Mouse (Mus musculus) kidney, embryonic 14.5 days (tissue): ENCODE data around the gene Gclm. TPM values are rescaled to one million over a fixed set of nuclear protein-coding genes. Genes with fewer than 3 reads are reported as not detected.
"Not testable (repeated sequence)": the region's sequence is repeated elsewhere in the genome, so short reads cannot be mapped to it uniquely, and the experiment has no call there.

Experiments
- ATAC-seq: fragments of 200-750 bp; cut with Nextera tagmentation; 2 replicates; pipeline ENCODE4 v1.8.0; 2017; ENCODE audit warnings: moderate number of reproducible peaks, mild to moderate bottlenecking, moderate TSS enrichment, moderate library complexity; ENCODE audit not compliant: low FRiP score, low TSS enrichment
- H3K27ac ChIP-seq: fragments of 300-500 bp; sonication (generic); 2 replicates; pipeline ENCODE4 v1.5.1; 2014; ENCODE audit warnings: low read depth, mild to moderate bottlenecking, low read length, moderate library complexity, mixed read lengths
- H3K27me3 ChIP-seq: fragments of 300-500 bp; sonication (generic); 2 replicates; pipeline ENCODE4 v1.6.1; 2014; ENCODE audit warnings: mild to moderate bottlenecking, low read length; ENCODE audit not compliant: control insufficient read depth, insufficient read depth
- H3K36me3 ChIP-seq: fragments of 300-500 bp; sonication (generic); 2 replicates; pipeline ENCODE4 v1.6.1; 2014; ENCODE audit warnings: low read length, mixed read lengths; ENCODE audit not compliant: control insufficient read depth, insufficient read depth
- H3K4me1 ChIP-seq: fragments of 300-500 bp; sonication (generic); 2 replicates; pipeline ENCODE4 v1.6.1; 2014; ENCODE audit warnings: low read length, mixed read lengths; ENCODE audit not compliant: control insufficient read depth, insufficient read depth
- H3K4me2 ChIP-seq: fragments of 300-500 bp; sonication (generic); replicated peaks from 2 replicates; pipeline ENCODE4 v1.6.1; 2014; ENCODE audit warnings: low read depth, mild to moderate bottlenecking, low read length
- H3K4me3 ChIP-seq: fragments of 300-500 bp; sonication (generic); 2 replicates; pipeline ENCODE4 v1.5.1; 2014; ENCODE audit warnings: mild to moderate bottlenecking, low read length
- H3K9ac ChIP-seq: fragments of 300-500 bp; sonication (generic); 2 replicates; pipeline ENCODE4 v1.6.1; 2014; ENCODE audit warnings: low read depth, mild to moderate bottlenecking, low read length, moderate library complexity
- H3K9me3 ChIP-seq: fragments of 300-500 bp; sonication (generic); 2 replicates; pipeline ENCODE4 v1.6.1; 2016; ENCODE audit warnings: low read length; ENCODE audit not compliant: control insufficient read depth
- WGBS: fragments of 180-500 bp; shearing (Covaris S2); extraction: QIAGEN DNeasy Blood & Tissue Kit; methylation state at CpG from one replicate; pipeline ENCODE4 v1.1.7; 2014; 5-methylcytosine and 5-hydroxymethylcytosine counted together
- polyA plus RNA-seq: library from polyadenylated mRNA; unstranded; fragments of >200 nt; fragmentation: Nextera tagmentation; extraction: Ambion mirVana; gene quantifications from 2 replicates; pipeline ENCODE4 v1.2.1, GENCODE M21; 2014

Gene Gclm
- polyA plus RNA-seq, 1 experiment from 2014 or later, result 76.2 TPM

GRCm38 (mm10) chr3:122211446-122212125 lies 33.8 kb upstream of the Gclm start:
- Histone ChIP-seq H3K9ac (no peak overlapping the region), H3K27ac (no peak overlapping the region), H3K9me3 (no peaks in the 10 kb centered on the region), H3K4me3 (no peak overlapping the region), H3K36me3 (no peaks in the 10 kb centered on the region), H3K4me2 (no peak overlapping the region), H3K27me3 (no peaks in the 10 kb centered on the region), H3K4me1 (0 out of 2 replicates have a peak, but pooled peaks cover 3% of the 10 kb centered on the region)
- 69% methylated on average over 13 of the region's 13 CpGs for WGBS
- ATAC-seq, result no peak

GRCm38 (mm10) chr3:122221240-122222036 lies 23.9 kb upstream of the Gclm start:
- no peaks in the 10 kb centered on the region for H3K9me3 ChIP-seq
- no peaks in the 10 kb centered on the region for H3K27me3 ChIP-seq
- no peak overlapping the region for H3K4me2 ChIP-seq
- no peak overlapping the region for H3K9ac ChIP-seq
- no peak overlapping the region for H3K27ac ChIP-seq
- H3K4me1 ChIP-seq, result no peaks in the 10 kb centered on the region
- no peak overlapping the region for H3K4me3 ChIP-seq
- H3K36me3 ChIP-seq, result no peaks in the 10 kb centered on the region
- ATAC-seq, result no peak
- WGBS, result 89% methylated on average over 3 of the region's 3 CpGs

- H3K9me3 ChIP-seq, ATAC-seq, H3K9ac ChIP-seq, H3K27me3 ChIP-seq, H3K4me1 ChIP-seq, H3K4me3 ChIP-seq, H3K4me2 ChIP-seq, H3K27ac ChIP-seq, H3K36me3 ChIP-seq: not testable (repeated sequence)
- WGBS, result 71% methylated on average over 6 of the region's 6 CpGs
Observed at GRCm38 (mm10) chr3:122226972-122227371, 18.4 kb upstream of the Gclm start.

GRCm38 (mm10) chr3:122235772-122236171 lies 9.6 kb upstream of the Gclm start:
- no peak overlapping the region for H3K4me2 ChIP-seq
- no peak overlapping the region for H3K9ac ChIP-seq
- no peaks in the 10 kb centered on the region for H3K9me3 ChIP-seq
- ATAC-seq, result no peak
- no peak overlapping the region for H3K4me3 ChIP-seq
- H3K27ac ChIP-seq, result no peak overlapping the region
- 50% methylated on average over 1 of the region's 1 CpGs for WGBS
- H3K4me1 ChIP-seq, result no peaks in the 10 kb centered on the region
- no peaks in the 10 kb centered on the region for H3K36me3 ChIP-seq
- no peaks in the 10 kb centered on the region for H3K27me3 ChIP-seq

- H3K9ac ChIP-seq, result no peak overlapping the region
- peaks cover 11% of the 10 kb centered on the region for H3K4me1 ChIP-seq
- no peaks in the 10 kb centered on the region for H3K36me3 ChIP-seq
- H3K27ac ChIP-seq, result no peak overlapping the region
- H3K4me3 ChIP-seq, result no peak overlapping the region
- no peak for ATAC-seq
- 55% methylated on average over 6 of the region's 6 CpGs for WGBS
- no peak overlapping the region for H3K4me2 ChIP-seq
- H3K27me3 ChIP-seq, result no peaks in the 10 kb centered on the region
- H3K9me3 ChIP-seq, result no peaks in the 10 kb centered on the region
Observed at GRCm38 (mm10) chr3:122242876-122243275, 2.5 kb upstream of the Gclm start.

- no peak for ATAC-seq
- 53% methylated on average over 14 of the region's 14 CpGs for WGBS
Observed at GRCm38 (mm10) chr3:122243416-122244167, 1.8 kb upstream of the Gclm start.

GRCm38 (mm10) chr3:122244759-122245158 lies 598 bp upstream of the Gclm start:
- WGBS, result 41% methylated on average over 6 of the region's 6 CpGs
- no peaks in the 10 kb centered on the region for H3K27me3 ChIP-seq
- H3K4me2 ChIP-seq, result peak overlapping the region; percentile 82
- no peaks in the 10 kb centered on the region for H3K9me3 ChIP-seq
- H3K4me3 ChIP-seq, result peak overlapping the region; percentile 16; the same call in 1 of the 2 replicates
- no peak overlapping the region; the same call in 1 of the 2 replicates for H3K27ac ChIP-seq
- peaks cover 11% of the 10 kb centered on the region for H3K4me1 ChIP-seq
- no peak overlapping the region; the same call in 1 of the 2 replicates for H3K9ac ChIP-seq
- no peak for ATAC-seq
- no peaks in the 10 kb centered on the region for H3K36me3 ChIP-seq

More at GRCm38 (mm10) chr3:122243416-122244167, 1.8 kb upstream of the Gclm start:
- Histone ChIP-seq H3K36me3 (no peaks in the 10 kb centered on the region), H3K9ac (no peak overlapping the region), H3K27me3 (no peaks in the 10 kb centered on the region), H3K9me3 (no peaks in the 10 kb centered on the region), H3K4me1 (peaks cover 11% of the 10 kb centered on the region), H3K4me2 (no peak overlapping the region), H3K4me3 (no peak overlapping the region), H3K27ac (no peak overlapping the region)

- Histone ChIP-seq H3K27me3 (no peaks in the 10 kb centered on the region), H3K4me3 (peak overlapping the region; percentile 88), H3K36me3 (no peaks in the 10 kb centered on the region), H3K4me1 (peaks cover 11% of the 10 kb centered on the region), H3K4me2 (peak overlapping the region; percentile 82), H3K9me3 (no peaks in the 10 kb centered on the region), H3K27ac (peak overlapping the region; percentile 84), H3K9ac (peak overlapping the region; percentile 89)
- WGBS, result under 1% methylated on average over 50 of the region's 50 CpGs
- peak; percentile 61 for ATAC-seq
Observed at GRCm38 (mm10) chr3:122245878-122246332, 548 bp downstream of the Gclm start.
